Mouse (Mus musculus): Measurements from ENCODE around the gene Alg11.

DNA sequence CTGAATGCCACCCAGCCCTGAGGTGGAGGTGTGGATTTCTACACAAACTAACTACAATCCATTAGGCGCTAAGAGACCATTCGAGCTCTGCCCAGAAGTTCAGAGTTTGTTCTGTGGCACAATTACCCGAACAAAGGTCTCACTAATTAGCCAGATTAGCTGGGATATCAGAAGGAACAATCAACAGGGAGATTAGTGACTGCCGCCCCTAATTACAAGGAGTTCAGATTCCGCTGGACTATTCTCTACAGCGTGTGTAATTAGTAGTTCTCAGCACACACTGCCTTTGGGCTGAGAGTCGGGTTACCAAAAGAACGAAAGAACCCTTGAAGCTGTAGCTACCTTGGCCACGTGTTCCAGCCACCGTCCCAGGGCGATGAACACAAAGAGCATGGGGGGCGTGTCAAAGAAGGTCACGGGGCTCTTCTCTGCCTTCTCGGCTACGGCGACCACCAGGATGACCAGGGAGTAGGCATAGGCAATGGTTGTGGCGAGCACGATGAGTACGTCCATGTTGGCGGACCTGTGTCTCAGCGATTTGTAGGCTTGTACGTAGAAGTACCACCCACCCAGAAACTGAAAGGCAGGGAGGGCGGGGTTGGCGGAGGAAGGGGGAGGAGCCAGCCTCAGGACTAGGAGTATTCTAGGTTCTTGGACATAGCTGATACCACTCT lies 47.4 kb upstream of the Alg11 start:
- TF ChIP-seq POLR2A (IDR thresholded peaks at IDR 0.05; ENCODE audit: low read depth, low read length) = no peak
- no peak for TF ChIP-seq CTCF (IDR thresholded peaks at IDR 0.05; ENCODE audit: borderline replicate concordance, insufficient read depth, low read length)

Data from embryonic fibroblast, embryonic 13.5 days (primary cell).